Mouse (Mus musculus) liver, embryonic 12.5 days (tissue): ENCODE data around the gene Hnrnpa2b1. TPM values are rescaled to one million over a fixed set of nuclear protein-coding genes. Genes with fewer than 3 reads are reported as not detected.
"Not testable (repeated sequence)": the region's sequence is repeated elsewhere in the genome, so short reads cannot be mapped to it uniquely, and the experiment has no call there.

ENCODE experiments used
- ATAC-seq: fragments of 200-750 bp; cut with Nextera tagmentation; 2 replicates; pipeline ENCODE4 v1.8.0; 2017; ENCODE audit warnings: moderate number of reproducible peaks, mild to moderate bottlenecking, moderate library complexity
- H3K27ac ChIP-seq: fragments of 300-500 bp; sonication (generic); 2 replicates; pipeline ENCODE4 v1.5.1; 2016; ENCODE audit warnings: mild to moderate bottlenecking
- H3K27me3 ChIP-seq: fragments of 300-500 bp; sonication (generic); replicated peaks from 2 replicates; pipeline ENCODE4 v1.6.1; 2016; ENCODE audit warnings: mild to moderate bottlenecking, moderate library complexity
- H3K36me3 ChIP-seq: fragments of 300-500 bp; sonication (generic); 2 replicates; pipeline ENCODE4 v1.6.1; 2016; ENCODE audit warnings: mild to moderate bottlenecking, moderate library complexity
- H3K4me1 ChIP-seq: fragments of 300-500 bp; sonication (generic); 2 replicates; pipeline ENCODE4 v1.6.1; 2016
- H3K4me2 ChIP-seq: fragments of 300-500 bp; sonication (generic); 2 replicates; pipeline ENCODE4 v1.6.1; 2016; ENCODE audit warnings: mild to moderate bottlenecking, moderate library complexity
- H3K4me3 ChIP-seq: fragments of 300-500 bp; sonication (generic); 2 replicates; pipeline ENCODE4 v1.5.1; 2016; ENCODE audit warnings: mild to moderate bottlenecking, moderate library complexity
- H3K9ac ChIP-seq: fragments of 300-500 bp; sonication (generic); 2 replicates; pipeline ENCODE4 v1.6.1; 2016; ENCODE audit warnings: mild to moderate bottlenecking, moderate library complexity
- H3K9me3 ChIP-seq: fragments of 300-500 bp; sonication (generic); replicated peaks from 2 replicates; pipeline ENCODE4 v1.6.1; 2016; ENCODE audit warnings: mild to moderate bottlenecking, moderate library complexity
- WGBS: fragments of 180-500 bp; shearing (Covaris S2); methylation state at CpG from one replicate; pipeline ENCODE4 v1.1.7; 2016; ENCODE audit not compliant: insufficient replicate concordance; 5-methylcytosine and 5-hydroxymethylcytosine counted together
- polyA plus RNA-seq: library from polyadenylated mRNA; unstranded; fragments of >200 nt; fragmentation: Nextera tagmentation; extraction: Ambion mirVana; gene quantifications from 2 replicates; pipeline ENCODE4 v1.2.1, GENCODE M21; 2016

Gene Hnrnpa2b1
- polyA plus RNA-seq, 1 experiment from 2014 or later: 1,236 TPM

GRCm38 (mm10) chr6:51486076-51486710 lies 16.5 kb upstream of the Hnrnpa2b1 start:
- peaks cover 9% of the 10 kb centered on the region for H3K9me3 ChIP-seq
- H3K4me2 ChIP-seq: peak overlapping the region; percentile 7; the same call in 1 of the 2 replicates
- H3K4me1 ChIP-seq: peaks cover 15% of the 10 kb centered on the region
- no peaks in the 10 kb centered on the region for H3K27me3 ChIP-seq
- WGBS: 10% methylated on average over 7 of the region's 7 CpGs
- H3K4me3 ChIP-seq: no peak overlapping the region
- H3K27ac ChIP-seq: no peak overlapping the region
- H3K36me3 ChIP-seq: peaks cover 26% of the 10 kb centered on the region
- ATAC-seq: no peak
- H3K9ac ChIP-seq: no peak overlapping the region

- peak; percentile 18; the same call in 1 of the 2 replicates for ATAC-seq
- H3K36me3 ChIP-seq: peaks cover 31% of the 10 kb centered on the region
- no peak overlapping the region for H3K27ac ChIP-seq
- H3K4me1 ChIP-seq: peaks cover 15% of the 10 kb centered on the region
- no peak overlapping the region for H3K4me3 ChIP-seq
- no peak overlapping the region for H3K9ac ChIP-seq
- H3K27me3 ChIP-seq: no peaks in the 10 kb centered on the region
- peaks cover 9% of the 10 kb centered on the region for H3K9me3 ChIP-seq
- H3K4me2 ChIP-seq: no peak overlapping the region
- 6% methylated on average over 2 of the region's 2 CpGs for WGBS
Observed at GRCm38 (mm10) chr6:51485646-51486045, 16.0 kb upstream of the Hnrnpa2b1 start.

GRCm38 (mm10) chr6:51484556-51484955 lies 14.9 kb upstream of the Hnrnpa2b1 start:
- H3K4me2 ChIP-seq, H3K9ac ChIP-seq, H3K27me3 ChIP-seq, H3K9me3 ChIP-seq, H3K27ac ChIP-seq, H3K4me3 ChIP-seq, ATAC-seq: not testable (repeated sequence)
- 79% methylated on average over 8 of the region's 8 CpGs for WGBS
- peaks cover 42% of the 10 kb centered on the region for H3K36me3 ChIP-seq
- peaks cover 19% of the 10 kb centered on the region for H3K4me1 ChIP-seq

GRCm38 (mm10) chr6:51483861-51484260 lies 14.2 kb upstream of the Hnrnpa2b1 start:
- no peak overlapping the region for H3K9ac ChIP-seq
- H3K36me3 ChIP-seq: peaks cover 49% of the 10 kb centered on the region
- H3K27me3 ChIP-seq: no peaks in the 10 kb centered on the region
- no peak overlapping the region for H3K4me3 ChIP-seq
- H3K4me1 ChIP-seq: peaks cover 26% of the 10 kb centered on the region
- ATAC-seq: no peak
- H3K4me2 ChIP-seq: no peak overlapping the region
- WGBS: 89% methylated on average over 3 of the region's 3 CpGs
- H3K27ac ChIP-seq: no peak overlapping the region
- H3K9me3 ChIP-seq: peaks cover 9% of the 10 kb centered on the region

- no peak for ATAC-seq
- Histone ChIP-seq H3K4me3 (no peak overlapping the region), H3K36me3 (peaks cover 67% of the 10 kb centered on the region), H3K27ac (no peak overlapping the region), H3K4me1 (peaks cover 39% of the 10 kb centered on the region), H3K9me3 (no peaks in the 10 kb centered on the region), H3K4me2 (no peak overlapping the region), H3K27me3 (no peaks in the 10 kb centered on the region), H3K9ac (no peak overlapping the region)
- 96% methylated on average over 8 of the region's 8 CpGs for WGBS
Observed at GRCm38 (mm10) chr6:51481548-51481947, 11.9 kb upstream of the Hnrnpa2b1 start.

GRCm38 (mm10) chr6:51479136-51479731 lies 9.5 kb upstream of the Hnrnpa2b1 start:
- Histone ChIP-seq H3K4me3 (no peak overlapping the region), H3K4me1 (peaks cover 38% of the 10 kb centered on the region), H3K9ac (no peak overlapping the region), H3K36me3 (peaks cover 82% of the 10 kb centered on the region), H3K4me2 (peak overlapping the region; percentile 31), H3K9me3 (no peaks in the 10 kb centered on the region), H3K27ac (0 out of 2 replicates have a peak overlapping the region, but pooled peaks have one; percentile 52), H3K27me3 (no peaks in the 10 kb centered on the region)
- WGBS: 26% methylated on average over 4 of the region's 4 CpGs
- ATAC-seq: peak; percentile 91

- Histone ChIP-seq H3K27ac (peak overlapping the region; percentile 45; the same call in 1 of the 2 replicates), H3K4me1 (peaks cover 42% of the 10 kb centered on the region), H3K36me3 (peaks cover 60% of the 10 kb centered on the region), H3K4me2 (peak overlapping the region; percentile 63), H3K27me3 (no peaks in the 10 kb centered on the region), H3K9me3 (no peaks in the 10 kb centered on the region), H3K4me3 (peak overlapping the region; percentile 94), H3K9ac (peak overlapping the region; percentile 93)
- 49% methylated on average over 4 of the region's 4 CpGs for WGBS
- no peak for ATAC-seq
Observed at GRCm38 (mm10) chr6:51472213-51472612, 2.5 kb upstream of the Hnrnpa2b1 start.

GRCm38 (mm10) chr6:51471782-51472181 lies 2.1 kb upstream of the Hnrnpa2b1 start:
- H3K27me3 ChIP-seq: no peaks in the 10 kb centered on the region
- H3K4me3 ChIP-seq: peak overlapping the region; percentile 94
- H3K9ac ChIP-seq: peak overlapping the region; percentile 93
- peaks cover 43% of the 10 kb centered on the region for H3K4me1 ChIP-seq
- H3K36me3 ChIP-seq: peaks cover 60% of the 10 kb centered on the region
- 16% methylated on average over 3 of the region's 3 CpGs for WGBS
- H3K9me3 ChIP-seq: no peaks in the 10 kb centered on the region
- ATAC-seq: no peak
- H3K4me2 ChIP-seq: peak overlapping the region; percentile 63
- H3K27ac ChIP-seq: 0 out of 2 replicates have a peak overlapping the region, but pooled peaks have one; percentile 45

GRCm38 (mm10) chr6:51471179-51471505 lies 1.4 kb upstream of the Hnrnpa2b1 start:
- peak overlapping the region; percentile 94 for H3K4me3 ChIP-seq
- H3K9ac ChIP-seq: peak overlapping the region; percentile 93
- H3K27ac ChIP-seq: peak overlapping the region; percentile 98
- ATAC-seq: peak; percentile 22; the same call in 1 of the 2 replicates
- H3K4me2 ChIP-seq: peak overlapping the region; percentile 63
- peaks cover 44% of the 10 kb centered on the region for H3K4me1 ChIP-seq
- 0% methylated on average over 10 of the region's 10 CpGs for WGBS
- H3K9me3 ChIP-seq: no peaks in the 10 kb centered on the region
- peaks cover 61% of the 10 kb centered on the region for H3K36me3 ChIP-seq
- H3K27me3 ChIP-seq: no peaks in the 10 kb centered on the region

GRCm38 (mm10) chr6:51470311-51471178 lies 851 bp upstream of the Hnrnpa2b1 start, which contains the start of gene Cbx3:
Gene Cbx3 (plus strand): TSS chr6:51470360.
- Histone ChIP-seq H3K9ac (peak within 1 kb of the TSS; percentile 93), H3K4me3 (peak within 1 kb of the TSS; percentile 94), H3K27me3 (no peaks in the 10 kb centered on the region), H3K9me3 (no peaks in the 10 kb centered on the region), H3K4me2 (peak within 1 kb of the TSS; percentile 63), H3K36me3 (peaks cover 61% of the 10 kb centered on the region), H3K4me1 (peaks cover 45% of the 10 kb centered on the region), H3K27ac (peak within 1 kb of the TSS; percentile 98)
- ATAC-seq: peak; percentile 82
- WGBS: under 1% methylated on average over 97 of the region's 99 CpGs

- Histone ChIP-seq H3K4me1 (peaks cover 40% of the 10 kb centered on the region), H3K4me3 (peak overlapping the region; percentile 94), H3K36me3 (peaks cover 62% of the 10 kb centered on the region), H3K9ac (peak overlapping the region; percentile 93), H3K9me3 (no peaks in the 10 kb centered on the region), H3K4me2 (peak overlapping the region; percentile 63), H3K27me3 (no peaks in the 10 kb centered on the region), H3K27ac (peak overlapping the region; percentile 98)
- WGBS: 2% methylated on average over 63 of the region's 63 CpGs
- peak; percentile 10; the same call in 1 of the 2 replicates for ATAC-seq
Observed at GRCm38 (mm10) chr6:51468891-51469561, 668 bp downstream of the Hnrnpa2b1 start.
